Mouse (Mus musculus): Measurements from ENCODE around the gene Gper1. TPM values are rescaled to one million over a fixed set of nuclear protein-coding genes. Genes with fewer than 3 reads are reported as not detected.

Gper1 gene
- 1 to 10 TPM; 1.7 to 2.0 TPM for total RNA-seq (2021)

DNA sequence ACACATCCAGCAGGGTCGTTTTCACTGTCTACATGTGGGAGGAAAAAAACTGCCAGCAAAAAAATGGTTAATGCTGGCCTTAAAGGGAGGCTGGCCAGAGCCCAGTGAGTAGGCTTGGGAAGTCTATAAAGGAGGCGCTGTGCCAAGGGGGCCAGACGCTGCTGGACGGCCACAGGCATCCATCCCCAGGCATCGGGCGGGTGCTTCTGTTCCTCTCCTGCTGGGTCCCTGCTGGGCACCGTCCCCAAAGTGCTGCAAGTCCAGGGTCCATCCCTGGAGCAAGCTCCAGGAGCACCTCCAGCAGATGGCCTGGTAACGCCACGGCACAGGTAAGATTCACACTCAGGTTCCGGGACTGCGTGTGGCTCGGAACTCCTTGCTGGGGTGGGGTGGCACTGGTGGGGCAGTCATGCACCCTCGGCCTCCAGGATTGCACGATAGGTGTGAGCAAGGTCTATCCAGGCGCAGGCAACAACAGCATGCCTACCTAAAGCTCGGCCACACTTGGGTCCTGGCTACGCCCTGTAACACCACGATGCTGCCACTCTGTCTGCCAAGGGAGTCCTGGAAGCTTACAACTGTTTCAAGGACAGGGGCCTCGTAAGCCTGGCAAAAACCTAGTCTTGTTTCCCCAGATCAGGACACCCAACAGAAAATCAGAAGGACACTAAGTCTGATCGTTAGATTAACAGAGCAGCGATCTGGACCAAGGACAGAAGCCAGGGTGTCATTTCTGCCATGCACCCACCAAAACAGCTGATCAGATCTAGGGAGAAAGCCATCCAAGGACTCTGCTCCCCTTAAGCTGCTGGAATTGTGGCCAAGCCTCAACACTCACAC, at the start of gene Gper1:
Gene Gper1 (plus strand): TSS at position 126 of the 840 bp plus-strand sequence.
- DNase-seq = no peak
- intact Hi-C loops (cut with DNase I) = no loop called here

DNA sequence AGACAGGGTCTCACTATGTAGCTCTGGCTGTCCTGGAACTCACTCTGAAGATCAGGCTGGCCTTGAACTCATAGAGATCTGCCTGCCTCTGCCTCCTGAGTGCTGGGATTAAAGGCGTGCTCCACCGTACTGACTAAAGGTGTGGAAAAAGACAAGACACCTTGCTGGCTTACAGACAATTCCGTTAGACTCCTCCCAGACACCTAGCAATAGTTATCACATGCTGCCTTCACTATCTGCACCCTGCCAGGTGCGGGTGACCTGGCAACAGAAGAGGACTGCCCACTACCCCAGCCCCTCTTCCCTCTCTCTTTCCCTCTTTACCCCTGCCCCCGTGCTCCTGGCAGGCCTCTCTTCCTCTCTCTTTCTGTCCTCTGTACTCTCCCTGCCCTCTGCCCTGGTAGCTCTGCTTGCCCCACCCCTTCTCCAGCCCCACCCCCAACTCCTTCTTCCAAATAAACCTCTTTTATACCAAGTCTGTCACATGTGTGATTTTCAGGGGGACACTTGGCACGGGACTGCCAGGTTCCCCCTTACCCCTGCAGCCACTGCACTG, 49.0 kb upstream of the Gper1 start:
- no peak for DNase-seq
- intact Hi-C loops (cut with DNase I) = no loop called here

DNA sequence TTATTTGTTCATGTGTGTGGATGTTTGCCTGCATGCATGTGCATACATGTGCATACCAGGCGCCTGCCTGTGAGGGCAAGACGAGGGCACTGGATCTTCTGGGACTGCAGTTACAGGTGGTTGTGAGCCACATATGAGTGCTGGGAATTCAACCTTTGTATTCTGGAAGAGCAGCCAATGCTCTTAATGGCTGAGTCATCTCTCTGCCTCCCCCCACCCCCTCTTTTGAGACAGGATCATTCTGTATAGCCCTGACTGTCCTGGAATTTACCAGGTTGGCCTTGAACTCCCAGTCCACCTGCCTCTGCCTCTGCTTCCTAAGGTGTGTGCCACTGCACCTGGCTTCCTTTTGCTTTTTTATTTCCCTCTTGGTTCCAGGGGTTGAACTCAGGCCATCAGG, 48.1 kb upstream of the Gper1 start:
- intact Hi-C loops (cut with DNase I) = no loop called here

DNA sequence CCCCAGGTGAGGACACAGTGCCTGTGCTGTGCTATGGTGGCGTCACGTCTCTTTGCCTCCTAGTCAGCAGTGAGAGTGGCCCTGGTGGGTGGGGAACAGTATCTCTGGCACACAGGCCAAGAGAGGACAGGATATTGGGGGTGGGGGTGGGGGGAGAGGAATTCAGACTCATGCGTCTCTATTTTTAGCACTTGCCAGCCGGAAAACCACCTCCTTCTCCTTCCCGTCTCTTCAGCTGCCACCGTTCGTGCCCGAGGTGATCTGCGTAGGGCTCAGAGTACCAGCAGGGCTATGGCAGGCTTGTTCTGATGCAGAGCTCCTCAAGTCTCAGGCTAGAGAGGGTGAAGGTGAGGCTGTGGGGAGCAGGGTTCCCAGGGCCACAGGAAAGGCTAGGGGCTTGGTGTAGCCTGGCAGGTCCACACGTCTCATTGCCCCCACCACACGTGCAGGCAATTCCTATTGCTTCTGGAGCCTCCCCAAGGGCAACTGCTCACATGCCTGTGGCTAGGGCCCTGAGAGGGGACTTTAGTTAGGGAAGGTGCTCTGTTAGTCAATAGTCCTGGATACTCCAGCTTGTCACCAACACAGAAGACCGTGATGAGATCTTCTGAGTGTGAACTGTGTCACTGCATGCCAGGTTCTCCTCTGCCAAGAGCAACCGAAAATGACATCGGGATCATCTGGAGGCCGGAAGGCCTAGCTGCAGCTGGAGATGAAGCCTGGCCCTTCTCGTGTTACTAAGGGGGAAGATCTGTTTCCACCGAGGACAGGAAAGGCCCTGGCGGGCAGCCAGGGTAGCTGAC, 45.3 kb upstream of the Gper1 start, which contains the start of gene Gpr146:
Gene Gpr146 (plus strand): TSS at position 230 of the 803 bp plus-strand sequence.
- intact Hi-C loops (cut with DNase I) = no loop called here
- DNase-seq = peak; percentile 76

More for the DNA sequence above, 48.1 kb upstream of the Gper1 start:
- DNase-seq = no peak

DNA sequence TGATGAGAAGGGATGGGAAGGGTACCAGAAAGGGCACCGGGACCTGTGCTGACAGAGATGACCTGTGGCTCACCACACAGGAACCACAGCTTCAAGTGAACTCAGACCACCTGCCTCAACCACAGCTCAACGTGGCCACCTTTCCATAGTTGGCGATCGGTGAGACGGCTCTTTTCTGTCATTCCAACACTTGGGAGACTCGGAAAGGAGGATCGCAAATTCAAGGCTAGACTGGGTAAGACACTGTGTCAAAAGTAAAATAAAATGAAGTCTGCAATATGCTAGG, 44.7 kb upstream of the Gper1 start:
- intact Hi-C loops (cut with DNase I) = no loop called here
- no peak for DNase-seq

DNA sequence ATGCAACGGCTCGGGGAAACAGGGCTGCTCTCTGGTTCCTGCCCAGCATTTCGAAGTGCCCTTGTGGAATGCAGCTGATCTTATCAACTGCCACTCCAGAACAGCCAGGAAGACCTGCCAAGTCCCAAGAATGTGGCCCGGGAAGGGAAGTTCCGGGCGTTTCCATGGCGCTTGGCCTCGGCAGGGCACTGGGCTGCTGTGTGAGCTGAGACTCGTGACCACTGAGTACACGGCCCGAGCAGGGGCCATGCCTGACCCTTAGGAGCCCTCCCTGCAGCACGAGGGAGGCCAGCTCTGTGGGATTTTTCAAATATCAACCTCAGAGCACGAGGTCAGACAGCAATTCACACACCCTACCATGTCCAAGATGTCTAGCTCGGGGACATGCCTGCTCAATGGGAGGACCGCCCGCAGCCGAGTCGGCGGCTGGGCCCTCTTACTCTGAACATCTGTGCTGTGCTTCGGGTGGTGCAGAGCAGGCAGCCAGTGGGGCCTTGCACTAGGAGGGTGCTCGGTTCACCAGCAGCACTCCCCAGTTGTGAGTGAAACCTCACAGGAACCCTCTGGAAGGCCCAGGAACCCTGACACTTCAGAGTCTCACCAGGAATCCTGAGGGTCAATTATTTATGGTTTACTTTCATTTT, 43.8 kb upstream of the Gper1 start:
- DNase-seq = peak; percentile 74 to 80

DNA sequence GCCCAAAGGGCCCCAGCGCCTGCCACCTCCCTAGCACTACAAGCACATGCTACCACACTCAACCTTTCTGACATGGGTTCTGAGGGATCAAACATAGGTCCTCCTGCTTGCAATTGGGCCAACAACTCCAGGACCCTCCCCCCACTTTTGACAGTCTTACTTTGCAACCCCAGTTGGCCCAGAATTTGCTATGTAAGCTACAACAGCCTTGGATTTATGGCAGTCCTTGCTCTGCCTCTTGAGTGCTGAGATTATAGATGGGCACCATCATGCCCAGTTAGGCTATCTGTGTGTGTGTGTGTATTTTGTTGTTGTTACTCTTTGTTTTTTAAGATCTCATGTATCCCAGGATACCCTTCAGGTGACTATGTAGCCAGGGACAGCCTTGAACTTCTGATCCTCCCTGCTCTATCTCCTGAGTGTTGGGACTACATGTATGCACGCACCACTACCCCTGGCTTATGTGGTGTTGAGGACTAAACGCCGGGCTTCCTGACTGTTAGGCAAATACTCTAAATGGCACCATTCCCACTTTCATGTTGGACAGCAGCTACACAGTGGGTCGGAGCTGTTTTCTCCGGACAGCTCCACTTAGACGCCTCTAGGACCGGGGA, 43.1 kb upstream of the Gper1 start:
- intact Hi-C loops (cut with DNase I) = no loop called here
- DNase-seq = no peak

More for the DNA sequence above, 43.8 kb upstream of the Gper1 start:
- intact Hi-C loops (cut with DNase I) = no loop called here

DNA sequence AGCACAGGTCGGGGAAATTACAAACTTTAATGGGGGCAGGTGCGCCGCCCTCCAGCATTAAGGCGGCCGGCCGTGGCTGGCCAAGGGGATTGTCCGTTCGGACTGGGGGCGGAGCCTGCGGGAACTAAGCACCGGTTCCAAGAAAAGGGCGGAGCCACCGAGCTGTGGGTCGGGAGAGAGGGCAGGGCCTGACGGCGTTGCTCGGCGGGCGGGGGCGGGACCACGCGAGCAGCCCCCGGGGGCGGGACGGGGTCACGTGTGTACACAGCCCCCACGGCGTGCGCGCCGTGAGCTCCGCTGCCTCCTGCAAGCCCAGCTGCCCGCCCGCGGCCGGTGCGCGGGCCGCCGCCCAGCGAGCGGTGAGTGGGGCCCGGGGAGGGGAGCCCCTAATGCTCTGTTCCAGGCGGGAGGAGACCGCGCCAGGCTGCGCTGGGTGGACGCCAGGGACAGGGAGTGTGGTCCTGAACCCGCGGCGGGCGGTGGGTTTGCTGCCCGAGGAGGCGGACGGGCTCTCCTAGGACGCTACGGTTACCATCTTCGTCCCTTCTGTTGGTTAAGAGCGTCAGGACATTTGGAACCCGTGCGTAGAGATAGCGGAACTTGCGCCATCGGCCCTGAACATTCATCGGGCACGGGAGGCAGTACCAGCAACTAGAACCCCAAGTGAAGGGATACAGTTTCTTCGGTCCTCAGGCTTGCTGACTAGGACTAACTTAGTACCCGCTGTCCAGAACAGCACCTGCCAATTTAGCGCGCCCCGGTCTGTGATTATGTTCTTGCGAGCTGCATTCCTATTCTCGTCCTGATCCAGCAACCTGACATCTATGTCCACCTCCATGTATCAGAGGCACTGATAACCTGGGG, 42.3 kb upstream of the Gper1 start:
- DNase-seq = peak; percentile 96
- intact Hi-C loops (cut with DNase I) = no loop called here

DNA sequence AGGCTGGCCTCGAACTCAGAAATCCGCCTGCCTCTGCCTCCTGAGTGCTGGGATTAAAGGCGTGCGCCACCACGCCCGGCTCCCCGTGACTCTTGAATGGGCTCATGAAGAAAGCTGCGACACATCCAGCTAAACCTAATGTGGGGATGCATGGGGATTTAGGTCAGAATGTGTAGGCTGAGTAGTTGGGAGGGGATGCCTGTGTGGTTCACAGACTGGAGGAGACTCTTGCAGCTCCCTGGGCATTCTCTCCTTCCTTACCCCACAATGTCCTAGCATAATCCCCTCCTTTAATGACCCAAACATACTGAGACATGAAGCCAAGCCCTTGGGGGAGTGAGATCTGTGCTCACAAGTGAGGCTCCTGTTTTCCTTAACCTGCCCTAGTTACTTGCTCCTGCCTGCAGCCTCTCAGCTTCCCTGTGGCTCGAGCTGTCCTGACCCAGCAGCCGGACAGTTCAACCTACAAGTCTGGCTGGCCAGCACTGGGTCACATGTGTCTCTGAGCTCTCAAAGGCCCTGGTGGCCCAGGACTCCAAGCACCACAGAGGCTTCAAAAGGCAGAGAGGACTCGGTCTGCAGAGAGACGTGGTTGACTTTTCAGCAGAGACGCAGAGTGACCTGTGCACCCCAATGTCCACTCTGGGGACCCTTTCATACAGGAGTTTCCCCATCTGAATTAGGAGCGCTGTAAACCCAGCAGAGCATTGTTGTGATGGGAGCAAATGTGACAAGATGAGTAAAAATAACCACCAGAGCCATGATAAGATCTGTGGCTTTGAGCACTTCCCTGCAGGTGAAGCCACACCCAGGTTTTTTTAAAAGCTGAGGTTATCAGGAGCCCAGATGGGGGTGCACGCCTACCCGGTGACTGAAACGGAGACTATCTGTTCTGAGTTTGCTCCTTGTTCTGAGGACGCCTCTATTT, 41.1 kb upstream of the Gper1 start:
- peak in 1 of 2 experiments; percentile 51 for DNase-seq
- intact Hi-C loops (cut with DNase I) = loop anchor here (2.0 kb wide), 1 partner anchor 17 kb away; no protein-coding TSS in a partner anchor

DNA sequence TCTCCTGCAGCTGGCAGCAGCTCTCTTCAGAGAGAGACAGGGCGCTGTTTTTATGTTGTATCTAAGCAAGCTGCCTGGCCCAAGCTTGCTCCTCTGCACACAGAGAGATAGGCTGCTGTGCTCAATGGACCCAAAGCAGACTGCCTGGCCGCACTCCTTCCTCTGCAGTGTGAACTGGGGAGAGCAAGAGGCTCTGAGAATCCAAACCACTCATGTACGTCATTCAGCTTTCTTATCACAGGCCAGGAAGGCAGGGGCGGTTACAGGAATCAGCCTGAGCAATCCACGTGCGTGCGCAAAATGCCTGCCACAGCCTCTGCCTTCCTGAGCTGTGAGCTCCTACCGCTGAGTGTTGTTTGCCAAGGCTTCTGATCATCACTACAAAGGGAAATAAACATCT, 40.2 kb upstream of the Gper1 start:
- intact Hi-C loops (cut with DNase I) = loop anchor here (2.0 kb wide), 1 partner anchor 18 kb away; no protein-coding TSS in a partner anchor
- DNase-seq = peak; percentile 74

DNA sequence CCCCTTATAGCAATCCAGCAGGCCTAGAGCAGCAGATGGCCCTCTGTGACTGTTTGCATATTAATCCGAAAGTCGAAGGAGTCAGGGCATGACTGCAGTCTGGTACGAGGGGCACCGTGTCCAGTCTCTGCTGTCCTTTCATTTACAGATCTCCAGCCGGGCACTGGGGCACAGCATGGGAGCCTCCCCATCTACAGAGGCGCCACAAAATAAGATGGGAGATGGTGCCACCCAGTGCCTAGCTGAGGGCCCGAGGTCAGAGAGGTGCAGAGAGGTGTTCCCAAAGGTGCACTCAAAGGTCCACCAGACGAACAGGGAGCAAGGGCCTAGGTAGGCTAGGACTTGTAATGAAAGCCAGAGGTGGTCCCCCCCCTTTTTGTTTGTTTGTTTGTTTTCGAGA, 39.7 kb upstream of the Gper1 start:
- no peak for DNase-seq
- intact Hi-C loops (cut with DNase I) = loop anchor here (2.0 kb wide), 1 partner anchor 18 kb away; no protein-coding TSS in a partner anchor

DNA sequence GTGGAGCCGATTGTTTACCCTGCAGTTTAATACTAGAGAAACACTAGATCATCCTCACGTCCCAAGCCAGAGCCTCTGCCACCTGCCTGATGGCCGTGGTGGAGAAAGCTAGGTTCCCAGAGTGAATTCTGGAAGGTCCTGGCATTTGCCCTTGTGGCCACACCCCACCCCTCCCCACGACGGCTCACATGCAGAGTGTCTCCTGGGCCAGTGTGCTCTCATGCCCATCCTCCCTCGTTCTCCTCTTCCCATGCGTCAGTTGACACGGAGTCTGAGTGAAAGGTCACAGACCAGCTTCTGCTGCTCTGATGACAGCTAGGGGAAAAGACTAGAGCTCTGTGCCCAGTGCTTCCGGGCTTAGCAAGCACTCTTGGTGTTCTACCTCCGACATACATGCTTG, 38.4 kb upstream of the Gper1 start:
- intact Hi-C loops (cut with DNase I) = no loop called here
- DNase-seq = peak in 1 of 2 experiments; percentile 53

DNA sequence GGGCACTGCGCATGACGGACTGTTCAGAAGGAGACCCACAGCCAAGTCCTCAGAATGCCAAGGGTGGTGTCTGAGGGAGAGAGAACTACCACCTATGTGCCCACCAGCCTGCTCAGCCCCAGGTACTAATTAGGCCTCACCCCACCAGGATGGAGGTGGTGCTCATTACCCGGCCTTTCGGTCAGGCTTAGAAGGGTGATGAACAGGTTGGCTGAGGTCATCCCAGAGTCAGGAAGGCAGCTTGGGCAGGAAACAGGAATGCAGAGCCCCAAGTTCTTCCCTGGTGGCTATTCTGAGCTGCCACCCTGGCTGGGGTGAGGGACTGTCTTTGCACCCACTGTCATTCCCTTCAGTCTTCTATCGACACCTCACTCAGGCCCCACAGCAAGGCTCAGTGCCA, 36.9 kb upstream of the Gper1 start:
- intact Hi-C loops (cut with DNase I) = no loop called here
- no peak for DNase-seq

DNA sequence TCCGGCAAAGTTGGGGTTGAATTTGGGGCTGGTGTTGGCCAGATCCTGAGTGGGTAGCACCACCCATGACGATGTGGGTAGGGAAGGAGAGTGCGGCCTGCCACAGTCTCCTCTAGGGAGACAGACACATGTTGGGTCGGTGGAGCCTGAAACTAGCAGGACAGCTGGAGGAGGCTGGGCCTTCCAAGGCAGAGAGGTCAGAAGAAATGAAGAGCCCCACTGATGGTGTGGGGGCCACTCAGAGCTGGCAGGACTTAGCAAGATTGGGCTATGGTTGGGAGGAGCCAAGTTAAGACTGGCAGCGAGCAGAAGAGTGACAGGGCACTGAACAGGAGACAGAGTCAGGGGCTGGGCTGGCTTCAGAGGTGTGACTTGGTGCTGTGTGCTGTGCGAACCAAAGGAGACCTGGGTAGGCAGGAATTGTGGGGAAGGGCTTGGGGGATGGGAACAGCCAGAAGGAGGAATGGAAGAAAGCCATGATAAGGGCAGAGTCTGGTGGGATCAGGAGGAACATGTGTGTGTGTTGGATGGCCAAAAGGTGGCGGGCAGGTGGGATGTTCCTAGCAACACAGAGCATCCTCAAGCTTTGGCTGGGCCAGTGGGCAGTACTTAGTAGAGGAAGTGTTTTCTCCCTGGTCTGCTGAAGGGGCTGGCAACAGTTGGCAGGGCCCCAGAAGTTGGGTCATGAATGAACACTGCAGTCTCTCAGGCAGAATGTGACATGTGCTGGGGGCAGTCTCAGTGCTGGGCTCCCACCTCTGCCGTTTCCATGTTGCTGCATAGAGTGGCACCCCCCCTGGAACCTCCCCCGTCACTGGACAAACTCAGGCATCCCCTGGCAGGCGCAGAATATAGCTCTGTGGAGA, 35.4 kb upstream of the Gper1 start:
- intact Hi-C loops (cut with DNase I) = no loop called here
- no peak for DNase-seq

DNA sequence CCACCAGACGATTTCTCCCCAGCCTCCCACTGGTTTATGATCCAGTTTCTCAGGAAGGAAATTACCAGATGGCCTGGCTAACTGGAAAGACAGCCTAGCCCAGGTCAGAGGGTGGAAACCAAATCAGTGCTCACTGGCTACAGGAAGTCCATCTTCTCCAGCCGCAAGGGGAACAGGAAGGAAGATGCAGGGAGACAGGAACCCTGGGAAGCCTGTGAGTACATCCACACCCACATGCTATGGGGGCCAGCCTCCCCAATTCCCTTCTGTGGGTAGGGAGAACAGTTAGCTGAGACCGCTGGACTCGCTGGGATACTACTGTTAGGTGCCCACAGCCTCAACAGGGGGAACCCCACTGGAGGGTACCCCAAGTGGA, 34.8 kb upstream of the Gper1 start:
- intact Hi-C loops (cut with DNase I) = no loop called here
- peak in 1 of 2 experiments; percentile 54 for DNase-seq

DNA sequence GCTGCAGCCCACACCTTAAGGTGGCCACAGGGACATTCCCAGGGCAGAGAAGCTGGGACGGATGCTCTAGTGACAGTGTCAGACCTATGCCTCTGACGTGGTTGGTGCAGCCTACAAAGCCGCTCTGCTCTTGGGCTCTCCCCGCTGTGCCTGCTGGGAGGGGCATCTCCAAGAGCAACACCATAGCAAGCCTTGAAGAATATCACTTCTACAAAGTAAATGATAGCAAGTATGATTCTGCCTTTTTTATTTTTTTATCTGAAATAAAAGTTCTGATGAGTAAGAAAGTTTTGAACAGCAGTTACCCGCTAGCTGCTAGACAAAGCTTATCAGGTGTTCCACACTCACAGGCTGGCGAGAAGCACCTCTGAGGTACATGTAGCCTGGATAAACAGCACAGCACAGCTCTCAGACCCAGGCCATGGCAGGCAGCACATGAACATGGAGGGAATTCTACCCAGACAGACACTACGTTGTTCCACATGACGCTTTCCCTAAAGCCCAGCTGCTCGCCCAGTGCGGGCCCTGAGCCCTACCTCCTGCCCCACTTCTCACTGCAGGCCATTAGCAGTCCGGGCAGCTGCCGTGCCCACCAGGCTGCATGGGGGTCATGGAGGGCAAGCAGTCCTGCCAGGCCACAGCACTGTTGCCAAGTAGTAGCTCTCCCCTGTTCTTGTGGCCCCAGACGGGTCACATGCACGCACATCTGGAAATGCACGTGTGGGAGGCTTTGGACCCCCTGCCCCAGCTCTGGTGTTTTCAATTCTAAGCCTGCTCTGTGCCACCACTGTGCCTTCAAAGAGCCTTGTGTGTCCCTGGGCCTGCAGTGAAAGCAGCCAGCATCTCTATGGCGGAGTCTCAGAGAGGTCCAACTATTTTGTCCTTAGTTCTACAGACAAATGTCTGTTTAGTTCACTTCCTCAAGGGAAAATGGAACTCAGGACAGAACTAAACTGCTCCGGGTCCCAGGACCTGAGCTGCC, 34.0 kb upstream of the Gper1 start:
- intact Hi-C loops (cut with DNase I) = no loop called here
- no peak for DNase-seq
